Comparison of ENCODE assay signal across 8 mouse cellular contexts in genomic region chr17:84085721-84086120, GRCm38 (mm10).
DNase-seq lines count a peak whose midpoint lies in the region; ATAC-seq and TF ChIP-seq lines count a peak whose summit lies in the region.

No protein-coding gene starts in this region.

- 0 out of 2 replicates have a peak overlapping the region, but pooled peaks have one; percentile 29 for H3K9ac ChIP-seq in heart, embryonic 11.5 days (ENCODE audit: low read depth, low read length)

- no peak for TF ChIP-seq POLR2A in thymus, adult 2 months (IDR thresholded peaks at IDR 0.05; ENCODE audit: control insufficient read depth, extremely low read depth, insufficient read depth, low read length, poor library complexity)

- peak overlapping the region; percentile 35; the same call in 1 of the 2 replicates for H3K27ac ChIP-seq in heart, embryonic 11.5 days (ENCODE audit: low read depth, low read length)
- H3K27ac ChIP-seq in thymus, adult 2 months (ENCODE audit: control insufficient read depth, insufficient read depth, low read length), result no peak overlapping the region

- no peaks in the 10 kb centered on the region for H3K9me3 ChIP-seq in heart, embryonic 11.5 days (replicated peaks; ENCODE audit: control insufficient read depth, low read length)

- peak; percentile 75 for DNase-seq in gastrocnemius, adult 18-20 months (ENCODE audit: low spot score)
- DNase-seq in gastrocnemius, postnatal 4 days (ENCODE audit: low spot score in 2 of 2), result no peak
- DNase-seq in R1 (ENCODE audit: low read depth, low spot score), result peak; percentile 74
- DNase-seq in kidney, postnatal 4 days, result peak; percentile 47 to 68
- peak; percentile 31 for DNase-seq in testis, postnatal 14 days (ENCODE audit: low spot score)
- DNase-seq in thymus, adult 2 months, result no peak

- peaks cover 29% of the 10 kb centered on the region for H3K4me1 ChIP-seq in heart, embryonic 11.5 days (ENCODE audit: control insufficient read depth, insufficient read depth, low read length)
- peaks cover 34% of the 10 kb centered on the region for H3K4me1 ChIP-seq in thymus, adult 2 months (replicated peaks; ENCODE audit: control insufficient read depth, insufficient read depth, low read length)

- WGBS in heart, embryonic 11.5 days (ENCODE audit: insufficient replicate concordance), result 26% methylated on average over 7 of the region's 7 CpGs
- WGBS in thymus, adult 2 months, result 58% methylated on average over 7 of the region's 7 CpGs

- no peak overlapping the region for H3K4me3 ChIP-seq in heart, embryonic 11.5 days (ENCODE audit: low read depth, low read length)
- H3K4me3 ChIP-seq in thymus, adult 2 months (ENCODE audit: control insufficient read depth, insufficient read depth, low read length), result no peak overlapping the region

- no peak overlapping the region for H3K4me2 ChIP-seq in heart, embryonic 11.5 days

- TF ChIP-seq CTCF in thymus, adult 2 months (IDR thresholded peaks at IDR 0.05; ENCODE audit: borderline replicate concordance, control insufficient read depth, extremely low read depth, insufficient read depth, low read length, poor library complexity), result no peak

- no peaks in the 10 kb centered on the region for H3K36me3 ChIP-seq in heart, embryonic 11.5 days (ENCODE audit: control insufficient read depth, insufficient read depth, low read length)
- H3K36me3 ChIP-seq in thymus, adult 2 months (ENCODE audit: control insufficient read depth, insufficient read depth, low read length), result no peaks in the 10 kb centered on the region

- no peak for ATAC-seq in heart, embryonic 11.5 days (replicated peaks; ENCODE audit: insufficient number of reproducible peaks, low FRiP score, low TSS enrichment)
- ATAC-seq in activated CD4-positive, CD25-positive, alpha-beta regulatory T cell, adult 4 months, result no peak

- H3K27me3 ChIP-seq in heart, embryonic 11.5 days (ENCODE audit: control insufficient read depth, insufficient read depth, low read length), result no peaks in the 10 kb centered on the region
- no peaks in the 10 kb centered on the region for H3K27me3 ChIP-seq in thymus, adult 2 months (ENCODE audit: control insufficient read depth, insufficient read depth, low read length)

Comparison
In these comparisons a context has a peak if more than half of its experiments do, and no peak if none do; other contexts are left out.
1. DNase-seq: peak in gastrocnemius, adult 18-20 months (single experiment), R1 (single experiment), kidney, postnatal 4 days (2 of 2) and testis, postnatal 14 days (single experiment); none in gastrocnemius, postnatal 4 days (0 of 2) and thymus, adult 2 months (single experiment).